Mouse (Mus musculus) gastrocnemius, postnatal 25 days (tissue): ENCODE measurements at regions not wholly inside any gene's neighbourhood (a gene's known extent, or its start where the extent isn't known, plus 50 kb on each side); places are given as distances from the start of the nearest gene placed in this dataset.

Experiments used
- DNase-seq: peaks from one replicate; pipeline ENCODE4 v3.0.0; 2022

- DNase-seq, result no peak
These were observed 193.7 kb upstream of the Ppp2r3a start for GRCm38 (mm10) chr9:101445293-101445692.

DNA sequence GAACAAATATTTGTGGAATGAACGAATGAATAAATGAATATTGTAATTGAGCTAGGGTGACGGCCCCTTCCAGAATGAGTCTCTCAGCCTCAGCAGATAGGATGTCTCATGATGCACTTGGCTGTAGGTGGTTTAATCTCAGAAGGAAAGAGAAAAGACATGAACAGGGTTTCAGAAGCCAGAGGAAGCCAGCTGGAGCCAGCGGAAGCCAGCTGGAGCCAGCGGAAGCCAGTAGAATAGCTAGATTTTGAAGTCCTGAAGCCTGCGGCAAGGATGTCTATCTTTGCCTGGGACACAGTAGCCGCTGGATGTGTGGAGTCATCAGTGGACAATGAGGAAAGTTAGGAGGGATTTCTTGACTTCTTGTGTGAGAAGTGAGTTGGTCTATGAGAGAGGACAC, 188.3 kb upstream of the Ppp2r3a start:
- peak; percentile 23 for DNase-seq

GRCm38 (mm10) chr9:101438564-101439180, 187.1 kb upstream of the Ppp2r3a start:
- no peak for DNase-seq

DNA sequence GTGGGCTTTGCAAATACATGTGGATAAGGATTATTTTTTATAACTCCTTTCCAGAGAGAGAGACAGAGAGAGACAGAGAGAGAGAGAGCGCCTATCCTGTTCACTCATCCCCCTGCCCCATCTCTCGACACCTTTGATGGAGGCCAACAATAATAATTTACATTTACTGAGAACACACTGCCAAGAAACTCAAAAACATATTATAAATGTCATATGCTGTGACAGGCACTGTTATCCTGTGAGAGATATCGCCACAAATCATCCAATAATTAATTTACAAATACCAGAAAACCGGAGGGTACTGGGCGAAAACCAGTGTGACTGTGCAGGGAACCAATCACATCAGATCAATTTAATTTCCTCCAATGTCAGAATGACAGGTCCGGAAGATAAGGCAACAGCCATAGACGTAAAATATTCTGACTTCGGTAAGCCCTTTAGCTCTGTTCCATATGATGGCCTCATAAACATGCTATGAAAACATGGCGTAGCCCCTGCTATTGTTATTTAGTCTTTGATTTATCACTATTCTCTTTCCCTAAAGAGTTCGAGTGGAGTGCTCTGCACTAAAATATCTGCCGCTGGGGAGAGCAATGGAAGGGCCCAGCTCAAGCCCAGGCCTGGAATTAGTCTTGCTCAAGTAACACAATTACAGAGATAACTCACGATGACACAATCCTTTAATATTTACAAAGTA, 173.5 kb upstream of the Ppp2r3a start:
- no peak for DNase-seq

- DNase-seq, result no peak
These were observed 171.4 kb upstream of the Ppp2r3a start for GRCm38 (mm10) chr9:101423041-101423440.

- no peak for DNase-seq
These were observed 170.4 kb upstream of the Ppp2r3a start for GRCm38 (mm10) chr9:101422006-101422405.

DNA sequence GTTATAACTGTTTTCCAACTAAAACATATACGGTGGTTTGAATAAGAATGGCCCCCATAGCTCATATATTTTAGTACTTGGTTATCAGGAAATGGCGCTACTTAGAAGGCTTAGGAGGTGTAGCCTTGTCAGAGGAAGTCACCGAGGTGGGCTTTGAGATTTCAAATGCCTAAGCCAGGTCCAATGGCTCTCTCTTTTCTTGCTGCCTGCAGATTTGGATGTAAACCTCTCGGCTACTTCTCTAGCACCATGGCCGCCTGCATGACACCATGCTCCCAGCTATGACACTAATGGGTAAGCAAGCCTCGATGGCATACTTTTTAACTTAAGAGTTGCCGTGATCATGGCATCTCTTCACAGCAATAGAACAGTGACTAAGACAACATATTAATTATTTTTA, 169.5 kb upstream of the Ppp2r3a start:
- DNase-seq, result no peak

GRCm38 (mm10) chr9:101420181-101420580, 168.6 kb upstream of the Ppp2r3a start:
- DNase-seq, result no peak

DNA sequence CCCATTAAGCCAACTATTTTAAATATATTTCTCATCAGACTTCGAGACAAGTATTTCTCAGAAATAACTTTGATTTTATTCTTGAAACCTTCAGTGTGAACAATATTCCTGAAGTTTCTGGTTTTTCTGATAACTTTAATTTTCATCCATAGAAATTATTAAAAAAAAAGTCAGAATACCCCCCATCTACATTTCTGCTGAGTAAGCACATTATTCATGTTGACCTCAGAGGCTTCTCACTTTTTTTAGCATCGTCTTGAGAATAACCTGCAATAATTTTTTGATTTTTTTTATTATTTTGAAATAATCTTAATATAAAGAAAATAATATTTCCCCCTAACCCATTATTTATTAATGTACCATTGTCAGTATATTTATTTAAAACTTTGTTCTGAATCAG, 166.1 kb upstream of the Ppp2r3a start:
- no peak for DNase-seq

- DNase-seq, result no peak
These were observed 164.7 kb upstream of the Ppp2r3a start for GRCm38 (mm10) chr9:101416321-101416720.

DNA sequence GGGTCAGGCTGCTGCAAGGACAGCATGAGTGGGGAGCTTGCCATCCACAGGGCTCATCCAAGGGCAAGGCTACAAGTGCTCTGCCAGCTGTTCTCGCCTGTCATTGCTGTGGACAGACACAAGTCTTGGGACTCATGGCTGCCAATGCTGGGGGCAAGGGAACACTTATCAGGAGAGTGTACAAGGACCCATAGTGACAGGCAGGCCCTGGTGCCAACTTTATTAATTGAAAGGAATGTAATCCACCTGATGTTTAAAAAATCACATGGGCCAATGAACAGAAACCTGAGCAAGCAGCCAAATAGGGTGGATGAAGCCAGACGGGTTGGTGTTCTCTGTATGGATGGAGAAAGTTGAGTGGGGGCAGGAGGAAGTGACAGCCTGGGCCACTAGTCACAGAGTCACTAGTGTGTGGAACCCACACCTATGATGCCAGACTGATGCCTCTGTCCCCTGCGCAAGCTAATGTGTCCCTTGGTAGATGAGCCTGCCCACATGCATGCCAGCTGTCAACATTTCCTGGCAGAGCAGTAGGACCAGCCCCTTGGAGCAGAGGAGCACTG, 161.6 kb upstream of the Ppp2r3a start:
- peak; percentile 78 for DNase-seq

- DNase-seq, result no peak
These were observed 160.4 kb upstream of the Ppp2r3a start for GRCm38 (mm10) chr9:101411951-101412350.

DNA sequence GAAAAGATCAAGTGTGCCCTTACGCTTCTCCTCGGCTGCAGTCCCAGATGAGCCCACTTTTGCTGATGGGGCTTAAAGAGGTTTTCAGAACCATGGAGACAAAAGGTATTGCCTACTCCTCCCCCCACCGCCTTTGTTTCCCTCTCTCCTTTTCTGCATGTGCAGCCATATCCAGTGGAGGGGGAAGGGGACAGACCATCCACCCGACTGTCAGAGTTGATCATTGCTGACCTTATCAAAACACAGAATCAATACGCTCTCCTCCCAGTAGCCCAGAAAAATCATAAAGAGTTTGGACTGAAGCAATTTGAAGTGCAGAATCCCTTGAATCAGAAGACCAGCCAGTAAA, 159.9 kb upstream of the Ppp2r3a start:
- DNase-seq, result no peak

GRCm38 (mm10) chr9:101410783-101411531, 159.4 kb upstream of the Ppp2r3a start:
- DNase-seq, result no peak

- DNase-seq, result no peak
These were observed 158.8 kb upstream of the Ppp2r3a start for GRCm38 (mm10) chr9:101410348-101410747.

- no peak for DNase-seq
These were observed 156.5 kb upstream of the Ppp2r3a start for GRCm38 (mm10) chr9:101408116-101408515.

- peak; percentile 10 for DNase-seq
These were observed 155.5 kb upstream of the Ppp2r3a start for GRCm38 (mm10) chr9:101407141-101407540.

GRCm38 (mm10) chr9:101404441-101405081, 153.0 kb upstream of the Ppp2r3a start:
- DNase-seq, result peak; percentile 15

DNA sequence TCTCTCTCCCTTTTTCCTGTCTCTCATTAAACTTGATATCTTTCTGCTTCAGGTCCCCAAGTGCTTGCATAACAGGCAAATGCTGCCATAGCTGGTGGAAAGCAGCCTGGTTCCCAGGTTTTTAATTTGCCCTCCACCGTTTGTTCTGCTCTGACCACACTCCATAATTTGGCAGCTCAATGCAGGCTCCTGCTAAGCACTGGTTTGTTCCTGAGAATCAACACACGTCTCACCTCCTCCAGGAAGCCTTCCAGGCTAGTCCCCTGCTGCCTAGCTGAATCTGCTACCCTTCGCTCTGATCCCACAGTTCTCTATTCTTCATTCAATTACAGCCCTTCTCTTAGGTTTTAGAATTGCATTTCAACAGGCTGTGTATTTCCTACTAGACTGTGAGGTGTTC, 152.4 kb upstream of the Ppp2r3a start:
- DNase-seq, result no peak

- DNase-seq, result no peak
These were observed 151.1 kb upstream of the Ppp2r3a start for GRCm38 (mm10) chr9:101402544-101403194.

GRCm38 (mm10) chr9:101401416-101401815, 149.8 kb upstream of the Ppp2r3a start:
- no peak for DNase-seq

DNA sequence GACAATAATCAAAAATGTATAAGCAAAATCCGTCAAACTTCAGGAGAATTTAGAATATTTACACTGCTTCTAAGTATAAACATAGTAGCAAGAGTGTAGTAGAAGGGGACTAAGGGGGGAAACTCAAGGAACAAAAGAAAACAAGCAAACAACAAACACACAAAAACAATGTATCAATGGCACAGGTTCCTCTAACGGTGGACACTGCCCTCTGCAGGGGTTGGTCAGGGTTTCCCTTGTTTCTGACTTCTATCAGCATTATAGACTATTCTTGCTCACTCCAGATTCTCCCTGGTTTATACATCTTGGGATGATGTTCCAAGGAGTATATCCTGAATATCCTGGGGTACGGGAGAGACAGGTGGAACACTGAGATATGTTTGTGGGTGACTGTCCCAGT, 147.3 kb upstream of the Ppp2r3a start:
- DNase-seq, result no peak
